Mouse (Mus musculus) neural tube, embryonic 11.5 days (tissue): ENCODE data around the gene Prkab2. TPM values are rescaled to one million over a fixed set of nuclear protein-coding genes. Genes with fewer than 3 reads are reported as not detected.
A peak's percentile ranks its signal among the peaks of the same experiment; 100 is the strongest.

Source experiments
- ATAC-seq: fragments of 200-750 bp; cut with Nextera tagmentation; 2 replicates; pipeline ENCODE4 v1.8.0; 2017; ENCODE audit warnings: moderate number of reproducible peaks, mild to moderate bottlenecking, moderate TSS enrichment, moderate library complexity; ENCODE audit not compliant: insufficient read depth, low FRiP score, low TSS enrichment
- DNase-seq: peaks from one replicate; pipeline ENCODE4 v3.0.0-alpha.2; 2015; ENCODE audit warnings: low spot score
- H3K27ac ChIP-seq: fragments of 300-500 bp; sonication (generic); 2 replicates; pipeline ENCODE4 v1.5.1; 2014; ENCODE audit warnings: low read depth, mild to moderate bottlenecking, low read length
- H3K27me3 ChIP-seq: fragments of 300-500 bp; sonication (generic); 2 replicates; pipeline ENCODE4 v1.6.1; 2014; ENCODE audit warnings: mild to moderate bottlenecking, low read length, mixed read lengths; ENCODE audit not compliant: control insufficient read depth, insufficient read depth
- H3K36me3 ChIP-seq: fragments of 300-500 bp; sonication (generic); 2 replicates; pipeline ENCODE4 v1.6.1; 2014; ENCODE audit warnings: mild to moderate bottlenecking, low read length, moderate library complexity, mixed read lengths; ENCODE audit not compliant: control insufficient read depth, insufficient read depth
- H3K4me1 ChIP-seq: fragments of 300-500 bp; sonication (generic); 2 replicates; pipeline ENCODE4 v1.6.1; 2014; ENCODE audit warnings: low read length, mixed read lengths; ENCODE audit not compliant: control insufficient read depth, insufficient read depth
- H3K4me2 ChIP-seq: fragments of 300-500 bp; sonication (generic); 2 replicates; pipeline ENCODE4 v1.6.1; 2014; ENCODE audit warnings: low read depth, mild to moderate bottlenecking, moderate library complexity
- H3K4me3 ChIP-seq: fragments of 300-500 bp; sonication (generic); 2 replicates; pipeline ENCODE4 v1.5.1; 2014; ENCODE audit warnings: low read depth, low read length
- H3K9ac ChIP-seq: fragments of 300-500 bp; sonication (generic); 2 replicates; pipeline ENCODE4 v1.6.1; 2014; ENCODE audit warnings: mild to moderate bottlenecking, low read length
- H3K9me3 ChIP-seq: fragments of 300-500 bp; sonication (generic); 2 replicates; pipeline ENCODE4 v1.6.1; 2016; ENCODE audit warnings: low read length; ENCODE audit not compliant: control insufficient read depth
- WGBS: fragments of 180-500 bp; shearing (Covaris S2); extraction: QIAGEN DNeasy Blood & Tissue Kit; methylation state at CpG from one replicate; pipeline ENCODE4 v1.1.7; 2014; 5-methylcytosine and 5-hydroxymethylcytosine counted together
- polyA plus RNA-seq: library from polyadenylated mRNA; unstranded; fragments of >200 nt; fragmentation: Nextera tagmentation; extraction: Ambion mirVana; gene quantifications from 2 replicates; pipeline ENCODE4 v1.2.1, GENCODE M21; 2014

Gene Prkab2
- polyA plus RNA-seq, 1 experiment from 2014 or later, result 7.2 TPM

DNA sequence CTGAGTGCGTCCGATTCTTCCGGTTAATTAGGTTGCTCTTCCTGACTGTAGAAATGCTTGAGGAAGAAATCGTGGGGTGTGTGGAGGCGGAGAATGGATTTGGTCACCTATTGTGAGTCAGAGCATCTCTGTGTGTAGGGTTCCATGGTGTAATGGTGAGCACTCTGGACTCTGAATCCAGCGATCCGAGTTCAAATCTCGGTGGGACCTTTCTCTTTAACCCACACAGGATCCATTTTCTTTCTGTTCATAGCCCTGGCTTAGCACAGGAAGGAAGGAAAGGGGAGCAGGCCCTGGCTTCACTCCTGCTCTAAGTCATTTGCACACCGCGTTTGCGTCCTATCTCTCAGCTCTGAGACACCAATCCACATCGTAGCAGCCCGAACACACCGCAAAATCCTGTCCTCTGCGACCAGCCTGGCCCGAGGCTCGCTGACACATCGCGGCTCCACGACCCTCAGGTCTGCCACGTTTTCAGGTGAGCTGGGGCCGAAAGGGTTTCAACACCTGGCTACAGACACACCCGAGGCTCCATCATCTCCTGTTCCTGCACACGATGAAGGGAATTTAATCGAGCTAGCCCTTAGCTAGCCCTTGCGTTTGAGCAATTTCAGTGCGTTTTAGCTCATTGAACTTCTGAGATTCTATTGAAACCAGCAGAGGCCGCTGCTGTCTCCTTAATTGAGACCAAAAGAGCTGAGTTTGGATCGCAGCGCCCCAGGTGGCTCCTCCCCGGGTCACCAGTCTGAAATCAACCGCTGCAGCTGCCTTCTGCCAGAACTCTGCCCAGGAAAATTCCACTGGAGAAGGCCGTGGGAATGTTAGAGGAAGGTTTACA is 23.5 kb downstream of the Prkab2 start:
- ATAC-seq (peak; percentile 35; the same call in 1 of the 2 replicates), DNase-seq (peak; percentile 80)
- no peaks in the 10 kb centered on the region for H3K36me3 ChIP-seq
- H3K27ac ChIP-seq, result no peak overlapping the region
- H3K27me3 ChIP-seq, result 0 out of 2 replicates have a peak, but pooled peaks cover 7% of the 10 kb centered on the region
- 0 out of 2 replicates have a peak, but pooled peaks cover 5% of the 10 kb centered on the region for H3K4me1 ChIP-seq
- 2% methylated on average over 33 of the region's 33 CpGs for WGBS
- peak overlapping the region; percentile 25 for H3K4me3 ChIP-seq
- 0 out of 2 replicates have a peak overlapping the region, but pooled peaks have one; percentile 15 for H3K9ac ChIP-seq
- peak overlapping the region; percentile 50 for H3K4me2 ChIP-seq
- H3K9me3 ChIP-seq, result no peaks in the 10 kb centered on the region

DNA sequence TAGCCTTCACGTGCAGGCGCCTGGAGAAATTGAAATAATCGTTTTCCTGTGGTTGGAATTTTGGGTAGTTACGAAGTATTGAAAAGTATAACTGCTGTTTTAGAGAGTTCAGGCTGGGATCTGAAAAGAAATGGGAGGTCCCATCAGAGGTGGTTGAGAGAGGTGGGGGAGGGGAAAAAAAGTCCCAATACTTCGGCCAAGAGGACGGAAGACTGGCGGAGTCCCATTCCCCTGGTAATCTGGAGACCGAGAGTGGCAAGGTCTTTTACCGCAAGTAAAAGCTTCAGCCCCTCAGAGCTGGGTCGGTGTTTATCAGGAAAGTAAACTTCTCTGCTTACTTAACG is 24.1 kb downstream of the Prkab2 start:
- peak; percentile 22 for DNase-seq
- no peak overlapping the region for H3K27ac ChIP-seq
- H3K9me3 ChIP-seq, result no peaks in the 10 kb centered on the region
- H3K36me3 ChIP-seq, result no peaks in the 10 kb centered on the region
- no peak overlapping the region for H3K9ac ChIP-seq
- H3K27me3 ChIP-seq, result 0 out of 2 replicates have a peak, but pooled peaks cover 7% of the 10 kb centered on the region
- peak overlapping the region; percentile 50 for H3K4me2 ChIP-seq
- H3K4me1 ChIP-seq, result 0 out of 2 replicates have a peak, but pooled peaks cover 5% of the 10 kb centered on the region
- 2% methylated on average over 11 of the region's 11 CpGs for WGBS
- ATAC-seq, result no peak
- peak overlapping the region; percentile 25; the same call in 1 of the 2 replicates for H3K4me3 ChIP-seq

GRCm38 (mm10) chr3:97682576-97682975 is 24.6 kb downstream of the Prkab2 start:
- no peaks in the 10 kb centered on the region for H3K9me3 ChIP-seq
- H3K27ac ChIP-seq, result no peak overlapping the region
- no peak for DNase-seq
- WGBS, result 33% methylated on average over 5 of the region's 5 CpGs
- H3K4me2 ChIP-seq, result peak overlapping the region; percentile 50
- no peak overlapping the region for H3K9ac ChIP-seq
- 0 out of 2 replicates have a peak, but pooled peaks cover 5% of the 10 kb centered on the region for H3K4me1 ChIP-seq
- 0 out of 2 replicates have a peak, but pooled peaks cover 7% of the 10 kb centered on the region for H3K27me3 ChIP-seq
- ATAC-seq, result no peak
- H3K36me3 ChIP-seq, result no peaks in the 10 kb centered on the region
- H3K4me3 ChIP-seq, result no peak overlapping the region

DNA sequence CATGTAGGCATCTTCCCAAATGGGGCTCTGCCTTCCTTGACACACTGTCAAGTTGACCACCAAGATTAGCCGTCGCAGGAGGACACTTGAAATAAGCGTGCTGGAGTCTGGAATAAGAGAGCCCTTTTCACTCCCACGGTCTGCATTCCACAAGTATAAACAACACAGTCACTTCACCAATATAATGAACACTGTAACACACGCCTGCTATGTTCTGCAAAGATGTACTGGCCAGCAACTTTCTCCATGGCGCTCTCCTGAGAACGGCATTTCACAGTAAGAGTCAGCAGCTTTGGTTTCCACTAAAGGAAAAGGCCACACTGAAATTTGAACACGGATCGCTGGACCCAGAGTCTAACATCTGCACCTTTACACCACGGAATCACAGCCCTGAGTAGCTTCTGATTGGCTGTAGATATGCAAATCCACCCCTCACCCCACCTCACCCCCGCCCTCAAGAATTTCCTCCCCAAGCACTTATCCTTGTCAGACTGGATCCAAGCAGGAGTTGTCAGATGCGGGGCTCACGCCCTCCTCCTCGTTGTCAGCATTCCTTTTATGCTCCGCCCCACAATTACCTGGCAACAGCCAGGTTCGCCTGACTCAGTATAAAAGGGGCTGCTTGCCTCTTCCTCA is 25.7 kb downstream of the Prkab2 start:
- DNase-seq, result peak; percentile 26
- Histone ChIP-seq H3K27ac (no peak overlapping the region), H3K4me1 (0 out of 2 replicates have a peak, but pooled peaks cover 5% of the 10 kb centered on the region), H3K4me3 (no peak overlapping the region), H3K4me2 (no peak overlapping the region), H3K27me3 (0 out of 2 replicates have a peak, but pooled peaks cover 7% of the 10 kb centered on the region), H3K36me3 (no peaks in the 10 kb centered on the region), H3K9ac (no peak overlapping the region), H3K9me3 (no peaks in the 10 kb centered on the region)
- no peak for ATAC-seq
- 7% methylated on average over 16 of the region's 16 CpGs for WGBS

DNA sequence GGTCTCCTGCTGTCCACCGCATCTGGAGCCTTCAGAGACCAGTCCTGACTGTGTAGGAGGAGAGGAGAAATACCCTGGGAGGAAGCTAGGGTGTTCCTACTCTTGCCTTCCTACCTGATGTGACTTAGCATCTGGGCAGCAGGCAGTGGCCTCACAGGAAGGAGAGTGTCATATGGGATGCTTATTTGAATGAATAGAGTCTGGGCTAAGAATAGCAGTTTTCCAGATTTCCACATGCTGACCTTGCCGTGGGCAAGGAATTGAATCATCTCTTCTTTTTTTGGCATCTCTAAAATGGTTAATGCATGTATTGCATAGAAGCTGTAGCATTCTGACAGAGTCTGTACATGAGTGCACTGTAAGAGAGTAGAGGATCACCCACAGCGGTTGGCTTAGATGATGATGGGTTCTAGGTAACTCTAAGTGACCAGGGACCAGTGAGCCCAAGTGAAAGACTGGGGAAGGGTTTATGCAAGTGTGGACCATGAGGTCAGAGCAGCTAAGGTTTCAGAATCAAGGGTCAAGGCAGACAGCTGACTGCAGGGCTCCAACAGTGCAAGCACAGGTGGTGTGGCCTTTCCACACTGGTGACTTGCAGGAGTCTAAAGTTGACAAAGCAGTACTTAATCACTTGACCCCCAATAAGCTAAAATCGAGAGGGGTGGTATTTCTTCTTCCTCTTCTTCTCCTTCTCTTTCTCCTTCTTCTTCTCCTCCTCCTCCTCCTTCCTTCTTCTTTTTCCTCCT is 28.6 kb downstream of the Prkab2 start:
- Histone ChIP-seq H3K4me2 (no peak overlapping the region), H3K27me3 (0 out of 2 replicates have a peak, but pooled peaks cover 7% of the 10 kb centered on the region), H3K4me3 (no peak overlapping the region), H3K4me1 (0 out of 2 replicates have a peak, but pooled peaks cover 5% of the 10 kb centered on the region), H3K9ac (no peak overlapping the region), H3K9me3 (no peaks in the 10 kb centered on the region), H3K27ac (no peak overlapping the region), H3K36me3 (no peaks in the 10 kb centered on the region)
- no peak for ATAC-seq
- no peak for DNase-seq
- 81% methylated on average over 4 of the region's 4 CpGs for WGBS

DNA sequence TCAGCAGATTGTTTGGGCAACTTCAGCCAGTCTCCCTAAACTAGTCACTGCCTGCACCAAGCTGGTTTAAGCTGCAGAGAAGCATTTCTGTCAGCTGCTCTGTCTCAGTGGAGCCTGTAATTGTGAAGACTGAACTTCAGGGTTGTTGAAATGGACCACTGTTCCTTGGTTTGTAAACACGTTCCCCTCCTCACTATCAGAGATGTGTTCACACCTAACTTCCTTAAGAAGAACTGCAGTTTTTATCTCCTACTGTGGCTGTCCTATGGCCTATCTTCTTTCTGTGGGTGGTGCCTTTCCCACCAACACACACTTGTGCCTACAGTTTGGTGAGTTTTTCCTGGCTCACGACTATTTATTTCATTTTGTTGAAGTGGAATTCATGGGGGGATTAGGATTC is 31.3 kb downstream of the Prkab2 start:
- Histone ChIP-seq H3K4me2 (no peak overlapping the region), H3K9me3 (no peaks in the 10 kb centered on the region), H3K27me3 (no peaks in the 10 kb centered on the region), H3K9ac (no peak overlapping the region), H3K27ac (no peak overlapping the region), H3K4me1 (no peaks in the 10 kb centered on the region), H3K4me3 (no peak overlapping the region), H3K36me3 (no peaks in the 10 kb centered on the region)
- DNase-seq, result no peak
- no peak for ATAC-seq
- WGBS, result 79% methylated on average over 2 of the region's 2 CpGs

- Histone ChIP-seq H3K4me3 (no peak overlapping the region), H3K27ac (no peak overlapping the region), H3K9me3 (no peaks in the 10 kb centered on the region), H3K9ac (no peak overlapping the region), H3K27me3 (no peaks in the 10 kb centered on the region), H3K4me2 (no peak overlapping the region), H3K4me1 (no peaks in the 10 kb centered on the region), H3K36me3 (no peaks in the 10 kb centered on the region)
- DNase-seq (no peak), ATAC-seq (no peak)
- 75% methylated on average over 7 of the region's 7 CpGs for WGBS
Observed at GRCm38 (mm10) chr3:97690590-97690989, 32.6 kb downstream of the Prkab2 start.

DNA sequence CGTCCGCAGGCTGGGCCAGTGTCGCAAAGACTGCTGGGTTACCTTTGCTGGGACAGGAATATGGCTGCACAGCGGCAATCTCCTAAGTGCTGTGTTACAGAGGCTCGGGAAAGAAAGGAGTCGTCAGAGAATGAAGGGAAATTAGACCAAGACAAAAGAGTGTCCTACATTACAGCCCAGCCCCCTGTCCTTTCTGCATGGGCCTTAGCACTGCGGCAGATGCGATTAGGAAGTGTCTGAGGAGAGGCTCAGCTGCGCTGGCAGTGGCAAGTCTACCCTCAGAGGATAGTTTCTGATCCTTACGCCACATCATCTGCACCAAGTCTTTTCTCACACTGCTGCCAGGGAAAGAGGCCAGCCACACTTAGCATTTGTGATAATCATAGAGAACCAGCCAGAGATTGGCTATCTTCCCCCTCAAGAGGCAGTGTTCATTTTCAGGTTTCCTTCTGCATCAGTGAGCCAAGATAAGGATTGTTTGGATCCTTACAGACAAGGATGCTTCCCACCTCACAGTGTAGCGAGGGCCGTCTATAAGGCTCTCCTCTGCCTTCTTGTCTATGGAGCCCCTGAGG is 33.5 kb downstream of the Prkab2 start:
- ATAC-seq (no peak), DNase-seq (no peak)
- WGBS, result 61% methylated on average over 12 of the region's 12 CpGs
- Histone ChIP-seq H3K4me1 (no peaks in the 10 kb centered on the region), H3K4me2 (no peak overlapping the region), H3K27ac (no peak overlapping the region), H3K27me3 (no peaks in the 10 kb centered on the region), H3K9ac (no peak overlapping the region), H3K4me3 (no peak overlapping the region), H3K9me3 (no peaks in the 10 kb centered on the region), H3K36me3 (no peaks in the 10 kb centered on the region)
